Mouse (Mus musculus) stomach, postnatal 0 days (tissue): ENCODE results near the gene Arid1b. TPM values are rescaled to one million over a fixed set of nuclear protein-coding genes. Genes with fewer than 3 reads are reported as not detected.

Source experiments
- ATAC-seq: fragments of 200-750 bp; cut with Nextera tagmentation; 2 replicates; pipeline ENCODE4 v1.8.0; 2017; ENCODE audit not compliant: low FRiP score, low TSS enrichment
- DNase-seq: peaks from one replicate; pipeline ENCODE4 v3.0.0-alpha.2; 2016; ENCODE audit warnings: low spot score
- H3K27ac ChIP-seq: fragments of 300-500 bp; sonication (generic); replicated peaks from 2 replicates; pipeline ENCODE4 v1.5.1; 2014; ENCODE audit warnings: mild to moderate bottlenecking, control low read depth
- H3K27me3 ChIP-seq: fragments of 300-500 bp; sonication (generic); 2 replicates; pipeline ENCODE4 v1.6.1; 2014; ENCODE audit warnings: low read length; ENCODE audit not compliant: control insufficient read depth, insufficient read depth
- H3K36me3 ChIP-seq: fragments of 300-500 bp; sonication (generic); 2 replicates; pipeline ENCODE4 v1.6.1; 2014; ENCODE audit warnings: low read length, mixed read lengths; ENCODE audit not compliant: control insufficient read depth, insufficient read depth
- H3K4me1 ChIP-seq: fragments of 300-500 bp; sonication (generic); replicated peaks from 2 replicates; pipeline ENCODE4 v1.6.1; 2014; ENCODE audit warnings: antibody characterized with exemption; ENCODE audit not compliant: control insufficient read depth, insufficient read depth
- H3K4me2 ChIP-seq: fragments of 300-500 bp; sonication (generic); replicated peaks from 2 replicates; pipeline ENCODE4 v1.6.1; 2014; ENCODE audit warnings: low read depth, mild to moderate bottlenecking, control low read depth, moderate library complexity
- H3K4me3 ChIP-seq: fragments of 300-500 bp; sonication (generic); 2 replicates; pipeline ENCODE4 v1.5.1; 2014; ENCODE audit warnings: low read depth, low read length, control low read depth
- H3K9ac ChIP-seq: fragments of 300-500 bp; sonication (generic); 2 replicates; pipeline ENCODE4 v1.6.1; 2014; ENCODE audit warnings: mild to moderate bottlenecking, low read length, control low read depth, mixed read lengths
- H3K9me3 ChIP-seq: fragments of 300-500 bp; sonication (generic); 2 replicates; pipeline ENCODE4 v1.6.1; 2016; ENCODE audit warnings: low read length; ENCODE audit not compliant: control insufficient read depth
- CTCF ChIP-seq: IDR thresholded peaks from 2 replicates; pipeline ENCODE4 v1.5.1; 2016; ENCODE audit warnings: antibody characterized with exemption, low read depth, mild to moderate bottlenecking, moderate library complexity
- EP300 ChIP-seq: optimal IDR thresholded peaks from 2 replicates; pipeline ENCODE3; 2016; ENCODE audit warnings: antibody characterized with exemption
- WGBS: fragments of 180-500 bp; shearing (Covaris S2); extraction: QIAGEN DNeasy Blood & Tissue Kit; methylation state at CpG from one replicate; pipeline ENCODE4 v1.1.7; 2014; 5-methylcytosine and 5-hydroxymethylcytosine counted together
- polyA plus RNA-seq: library from polyadenylated mRNA; unstranded; fragments of >200 nt; fragmentation: Nextera tagmentation; extraction: Ambion mirVana; gene quantifications from 2 replicates; pipeline ENCODE4 v1.2.1, GENCODE M21; 2015

Arid1b gene
- 5.6 and 5.9 TPM in 2 replicates for polyA plus RNA-seq

- DNase-seq (peak; percentile 88), ATAC-seq (peak; percentile 74)
- H3K27me3 ChIP-seq = no peaks in the 10 kb centered on the region
- peak within 1 kb of the TSS; percentile 97 for H3K4me3 ChIP-seq
- TF ChIP-seq CTCF (no peak), EP300 (no peak)
- WGBS = 0% methylated on average over 37 of the region's 58 CpGs
- peak within 1 kb of the TSS; percentile 99 for H3K9ac ChIP-seq
- no peaks in the 10 kb centered on the region for H3K9me3 ChIP-seq
- H3K4me1 ChIP-seq = no peaks in the 10 kb centered on the region
- peak within 1 kb of the TSS; percentile 86 for H3K4me2 ChIP-seq
- H3K36me3 ChIP-seq = no peaks in the 10 kb centered on the region
- H3K27ac ChIP-seq = peak within 1 kb of the TSS; percentile 100
Measured at GRCm38 (mm10) chr17:4993840-4994503, at the start of gene Arid1b. TSS of gene Arid1b (plus strand) at chr17:4994332.

GRCm38 (mm10) chr17:4945311-4945751, 48.8 kb upstream of the Arid1b start:
- Histone ChIP-seq H3K4me3 (no peak overlapping the region), H3K4me1 (0 out of 2 replicates have a peak, but pooled peaks cover 4% of the 10 kb centered on the region), H3K9me3 (no peaks in the 10 kb centered on the region), H3K27me3 (no peaks in the 10 kb centered on the region), H3K27ac (peak overlapping the region; percentile 94), H3K9ac (peak overlapping the region; percentile 32; the same call in 1 of the 2 replicates), H3K4me2 (peak overlapping the region; percentile 45; the same call in 1 of the 2 replicates), H3K36me3 (no peaks in the 10 kb centered on the region)
- ATAC-seq (no peak), DNase-seq (no peak)
- TF ChIP-seq EP300 (no peak), CTCF (no peak)
- 66% methylated on average over 6 of the region's 6 CpGs for WGBS

- Histone ChIP-seq H3K9me3 (no peaks in the 10 kb centered on the region), H3K27me3 (no peaks in the 10 kb centered on the region), H3K36me3 (no peaks in the 10 kb centered on the region), H3K9ac (peak overlapping the region; percentile 32), H3K4me1 (0 out of 2 replicates have a peak, but pooled peaks cover 4% of the 10 kb centered on the region), H3K27ac (peak overlapping the region; percentile 94), H3K4me2 (peak overlapping the region; percentile 45), H3K4me3 (no peak overlapping the region)
- WGBS = 16% methylated on average over 11 of the region's 11 CpGs
- TF ChIP-seq CTCF (peak; percentile 49), EP300 (no peak)
- ATAC-seq (peak; percentile 90), DNase-seq (peak; percentile 84)
Measured at GRCm38 (mm10) chr17:4945871-4946331, 48.2 kb upstream of the Arid1b start.

- Histone ChIP-seq H3K4me3 (peak overlapping the region; percentile 17; the same call in 1 of the 2 replicates), H3K27me3 (no peaks in the 10 kb centered on the region), H3K9ac (peak overlapping the region; percentile 48; the same call in 1 of the 2 replicates), H3K9me3 (no peaks in the 10 kb centered on the region), H3K4me2 (peak overlapping the region; percentile 45), H3K27ac (peak overlapping the region; percentile 94), H3K4me1 (0 out of 2 replicates have a peak, but pooled peaks cover 4% of the 10 kb centered on the region), H3K36me3 (no peaks in the 10 kb centered on the region)
- DNase-seq (peak; percentile 46), ATAC-seq (peak; percentile 48)
- no peak for TF ChIP-seq CTCF
- no peak for TF ChIP-seq EP300
- 19% methylated on average over 12 of the region's 12 CpGs for WGBS
Measured at GRCm38 (mm10) chr17:4946421-4946974, 47.6 kb upstream of the Arid1b start.

GRCm38 (mm10) chr17:4947013-4947412, 47.1 kb upstream of the Arid1b start:
- Histone ChIP-seq H3K4me3 (no peak overlapping the region), H3K27ac (peak overlapping the region; percentile 94), H3K4me1 (0 out of 2 replicates have a peak, but pooled peaks cover 4% of the 10 kb centered on the region), H3K9me3 (no peaks in the 10 kb centered on the region), H3K4me2 (peak overlapping the region; percentile 45), H3K27me3 (no peaks in the 10 kb centered on the region), H3K36me3 (no peaks in the 10 kb centered on the region), H3K9ac (no peak overlapping the region)
- ATAC-seq (0 out of 2 replicates have a peak, but pooled peaks have one; percentile 68), DNase-seq (peak; percentile 41)
- WGBS = 43% methylated on average over 3 of the region's 3 CpGs
- TF ChIP-seq CTCF (no peak), EP300 (no peak)
